Mouse (Mus musculus): ENCODE results near the gene Tnfrsf14. TPM values are rescaled to one million over a fixed set of nuclear protein-coding genes. Genes with fewer than 3 reads are reported as not detected.

Tnfrsf14 gene
- total and polyA plus RNA-seq, 3 experiments, result 8.2 to 13.4 TPM; not detected in 1

DNA sequence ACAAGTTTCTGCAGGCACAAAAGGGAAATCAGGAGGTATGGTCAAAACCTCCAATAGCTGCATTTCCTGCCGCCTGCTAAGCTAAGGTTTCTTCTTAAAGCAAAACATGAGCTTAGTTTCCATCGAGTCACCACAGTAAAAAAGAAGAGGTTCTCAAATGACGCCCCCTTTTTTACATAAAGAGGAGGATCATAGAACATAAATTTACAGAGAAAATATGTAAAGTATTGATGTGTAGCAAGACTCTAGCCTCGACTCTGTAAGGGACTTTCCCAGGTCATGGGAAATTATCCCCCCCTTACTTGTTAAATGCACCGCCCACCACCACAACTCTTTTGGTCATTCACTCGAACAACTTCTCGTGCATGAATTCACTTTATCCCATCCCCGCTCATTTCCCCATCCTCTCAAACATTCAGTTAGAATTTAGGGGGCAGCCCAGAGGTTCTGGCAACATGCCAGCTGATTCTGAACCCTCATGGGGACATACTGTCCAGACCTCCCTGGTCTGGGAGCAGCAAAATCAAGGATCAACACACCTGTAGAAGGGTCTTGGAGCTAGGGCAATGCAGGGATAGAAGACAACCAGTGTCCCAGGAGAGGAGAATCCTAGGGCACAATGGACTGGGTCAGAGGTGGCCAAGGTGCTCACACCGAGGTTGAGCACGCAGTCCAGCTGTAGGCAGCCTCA is 14.4 kb upstream of the Tnfrsf14 start (continued):
- TF ChIP-seq MEF2A (IDR thresholded peaks at IDR 0.05; ENCODE audit: extremely low read depth, insufficient replicate concordance, low read depth, low read length, poor library complexity, severe bottlenecking) (no peak), GATA1 (IDR thresholded peaks at IDR 0.05; ENCODE audit: low read depth, low read length) (no peak), USF1 (IDR thresholded peaks at IDR 0.05; ENCODE audit: low read depth, low read length) (no peak), ETS1 (IDR thresholded peaks at IDR 0.05; ENCODE audit: low read depth, low read length) (peak; percentile 99)

DNA sequence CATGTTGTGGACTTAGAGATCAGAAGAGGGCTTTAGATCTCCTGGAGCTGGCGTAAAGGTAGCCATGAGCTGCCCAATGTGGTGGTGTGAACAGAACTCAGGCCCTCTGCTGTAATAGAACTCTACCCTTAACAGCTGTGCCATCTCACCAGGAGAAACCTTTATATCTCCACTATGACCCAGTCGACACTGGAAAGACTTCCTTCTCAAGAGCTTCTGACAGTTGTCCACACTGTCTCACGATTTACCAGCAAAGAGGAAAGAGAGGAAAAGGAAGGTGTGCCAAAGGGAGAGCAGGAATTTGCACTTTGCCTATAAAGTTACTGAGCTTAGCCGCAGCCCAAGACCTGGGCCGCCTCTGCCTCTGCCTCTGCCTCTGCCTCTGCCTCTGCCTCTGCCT is 13.5 kb upstream of the Tnfrsf14 start:
- DNase-seq (ENCODE audit: low read depth, low spot score), result peak; percentile 56
- H3K4me1 ChIP-seq (ENCODE audit: control insufficient read depth in 1 of 2, insufficient read depth in 2 of 2, low read length in 2 of 2), result peaks cover 0 to 21% of the 10 kb centered on the region in 2 experiments; a peak in 3 of 4 replicates
- H3K36me3 ChIP-seq (ENCODE audit: control insufficient read depth in 1 of 2, insufficient read depth in 2 of 2, low read length in 2 of 2), result peaks cover 0 to 7% of the 10 kb centered on the region in 2 experiments; a peak in 2 of 4 replicates
- peak overlapping the region; percentile 46 to 48; a peak in 3 of 4 replicates for H3K4me3 ChIP-seq (ENCODE audit: control insufficient read depth in 1 of 2, insufficient read depth in 1 of 2, low read depth in 2 of 2, low read length in 2 of 2)
- H3K9me3 ChIP-seq (replicated peaks; ENCODE audit: insufficient read depth, low read length), result no peaks in the 10 kb centered on the region
- TF ChIP-seq USF2 (IDR thresholded peaks at IDR 0.05; ENCODE audit: borderline replicate concordance in 1 of 2, insufficient read depth in 1 of 2, low read depth in 1 of 2, low read length in 2 of 2) (no peak), TCF12 (IDR thresholded peaks at IDR 0.05; ENCODE audit: low read depth, low read length) (no peak), MEF2A (IDR thresholded peaks at IDR 0.05; ENCODE audit: extremely low read depth, insufficient replicate concordance, low read depth, low read length, poor library complexity, severe bottlenecking) (no peak), ZNF384 (IDR thresholded peaks at IDR 0.05; ENCODE audit: low read depth, low read length) (no peak), CTCF (IDR thresholded peaks at IDR 0.05 in 2 of 3, conservative IDR thresholded peaks at IDR 0.05 in 1 of 3; ENCODE audit: control insufficient read depth in 1 of 3, insufficient read depth in 1 of 3, low read depth in 2 of 3, low read length in 3 of 3, poor library complexity in 1 of 3, severe bottlenecking in 1 of 3) (no peak), ZC3H11A (IDR thresholded peaks at IDR 0.05; ENCODE audit: low read depth, low read length) (no peak), ETS1 (IDR thresholded peaks at IDR 0.05; ENCODE audit: low read depth, low read length) (no peak), UBTF (IDR thresholded peaks at IDR 0.05; ENCODE audit: borderline replicate concordance, insufficient read depth, low read depth, low read length) (no peak), BHLHE40 (IDR thresholded peaks at IDR 0.05; ENCODE audit: borderline replicate concordance, low read depth, low read length) (no peak), TBP (IDR thresholded peaks at IDR 0.05; ENCODE audit: low read depth, low read length) (no peak), SMC3 (IDR thresholded peaks at IDR 0.05; ENCODE audit: low read depth, low read length) (no peak), MYB (IDR thresholded peaks at IDR 0.05; ENCODE audit: low read depth, low read length) (no peak), USF1 (IDR thresholded peaks at IDR 0.05; ENCODE audit: low read depth, low read length) (no peak), HCFC1 (IDR thresholded peaks at IDR 0.05; ENCODE audit: low read depth, low read length) (no peak), GATA1 (IDR thresholded peaks at IDR 0.05; ENCODE audit: low read depth, low read length) (no peak), CHD2 (IDR thresholded peaks at IDR 0.05; ENCODE audit: low read length) (no peak), KAT2A (conservative IDR thresholded peaks at IDR 0.05; ENCODE audit: low read depth, low read length) (no peak), NELFE (IDR thresholded peaks at IDR 0.05; ENCODE audit: low read depth, low read length) (no peak), JUND (IDR thresholded peaks at IDR 0.05; ENCODE audit: low read depth, low read length) (no peak)
- H3K27me3 ChIP-seq (ENCODE audit: control insufficient read depth in 1 of 2, insufficient read depth in 2 of 2, low read length in 2 of 2), result no peaks in the 10 kb centered on the region
- H3K9ac ChIP-seq (ENCODE audit: control insufficient read depth, low read depth, low read length, poor library complexity, severe bottlenecking), result peak overlapping the region; percentile 70
- peak overlapping the region; percentile 62 for H3K27ac ChIP-seq (ENCODE audit: control insufficient read depth, low read depth, low read length)
- H3K79me2 ChIP-seq (ENCODE audit: control insufficient read depth, insufficient read depth, low read length, poor library complexity), result no peaks in the 10 kb centered on the region

Data from MEL (cell line).